Mouse (Mus musculus) frontal cortex, adult 2 months (tissue): ENCODE measurements around the gene Olfr575. TPM values are rescaled to one million over a fixed set of nuclear protein-coding genes. Genes with fewer than 3 reads are reported as not detected.

ENCODE experiments used
- DNase-seq, 2 experiments: peaks; one replicate each; pipeline ENCODE4 v3.0.0; 2022; ENCODE audit warnings: low spot score in 1 of 2; ENCODE audit errors: extremely low spot score in 1 of 2
- polyA plus RNA-seq: library from polyadenylated mRNA; depleted of rRNA; stranded (reverse); fragments of >200 nt; gene quantifications from 2 replicates; pipeline ENCODE4 v1.2.3, GENCODE M21; 2012; rRNA removed

Olfr575 gene
- polyA plus RNA-seq = not detected in 2 replicates

- no peak for DNase-seq
Observed at GRCm38 (mm10) chr7:102958593-102958992, at the start of gene Olfr575. Gene Olfr575 (minus strand): TSS chr7:102958775.

DNA sequence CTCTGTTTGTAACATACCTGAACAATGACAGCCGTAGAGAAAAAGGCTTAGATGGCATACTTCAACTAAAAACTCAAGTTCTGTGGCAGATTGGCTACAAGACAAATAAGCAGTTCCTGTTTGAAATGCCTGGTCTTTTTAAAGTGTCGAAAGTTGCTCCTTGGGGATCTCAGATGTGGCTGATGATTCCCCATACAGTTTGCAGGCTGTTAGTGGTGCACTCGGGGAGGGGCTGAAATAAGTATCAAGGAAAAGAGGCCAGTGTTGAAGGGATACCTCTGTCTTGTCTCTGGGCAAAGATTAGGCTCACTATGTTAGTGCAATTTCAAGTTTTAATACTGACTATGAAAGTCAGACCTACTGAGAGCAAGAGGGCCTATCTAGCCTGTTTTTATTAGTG, 30.6 kb upstream of the Olfr575 start, which contains the start of gene Olfr578:
Olfr578 (minus strand) TSS at position 101 of the 400 bp plus-strand sequence.
- no peak for DNase-seq

DNA sequence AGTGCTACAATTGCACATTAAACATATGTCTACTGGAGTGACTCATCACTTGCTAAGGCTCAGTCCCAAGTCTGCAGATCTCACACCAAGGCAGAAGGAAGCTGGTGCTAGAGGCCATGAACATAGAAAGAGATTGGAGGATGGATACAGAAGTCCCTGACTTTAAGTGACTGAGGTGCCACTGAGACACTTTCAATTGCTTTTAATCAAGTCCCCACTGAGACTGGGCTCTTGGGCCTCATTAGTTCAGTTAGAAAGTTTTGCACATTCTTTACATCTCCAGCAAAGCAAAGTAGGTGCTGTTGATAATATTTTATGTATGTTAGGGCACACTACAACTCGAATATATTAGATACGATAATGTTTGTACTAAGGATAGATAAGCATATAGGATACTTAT, 17.3 kb upstream of the Olfr575 start, which contains the start of gene Olfr577:
Olfr577 (minus strand) TSS at position 101 of the 400 bp plus-strand sequence.
- no peak for DNase-seq

DNA sequence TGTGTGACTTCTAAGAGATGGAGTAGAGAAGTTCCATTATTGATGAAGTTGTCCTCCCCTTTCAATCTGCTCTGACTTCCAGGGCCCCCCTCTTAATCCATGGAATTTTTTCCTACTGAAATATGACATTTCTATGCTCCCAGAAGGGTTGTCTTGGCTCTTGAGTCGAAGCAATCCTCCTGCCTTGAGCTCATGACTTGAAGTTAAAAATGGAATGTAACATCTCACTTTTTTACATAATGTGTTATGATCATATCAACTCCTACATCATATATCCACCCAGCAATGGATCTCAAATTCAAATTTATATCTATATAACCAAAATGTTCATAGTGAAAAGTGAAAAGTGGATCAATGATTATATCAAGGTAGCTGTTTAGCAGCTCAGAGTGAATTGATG, 15.8 kb upstream of the Olfr575 start:
- peak in 1 of 2 experiments; percentile 5 for DNase-seq

- DNase-seq = no peak
Observed at GRCm38 (mm10) chr7:102962360-102962759, 3.8 kb upstream of the Olfr575 start, which contains the start of gene Olfr576. Gene Olfr576 (plus strand): TSS chr7:102962660.

- no peak for DNase-seq
Observed at GRCm38 (mm10) chr7:102958137-102958536, 438 bp downstream of the Olfr575 start.

DNA sequence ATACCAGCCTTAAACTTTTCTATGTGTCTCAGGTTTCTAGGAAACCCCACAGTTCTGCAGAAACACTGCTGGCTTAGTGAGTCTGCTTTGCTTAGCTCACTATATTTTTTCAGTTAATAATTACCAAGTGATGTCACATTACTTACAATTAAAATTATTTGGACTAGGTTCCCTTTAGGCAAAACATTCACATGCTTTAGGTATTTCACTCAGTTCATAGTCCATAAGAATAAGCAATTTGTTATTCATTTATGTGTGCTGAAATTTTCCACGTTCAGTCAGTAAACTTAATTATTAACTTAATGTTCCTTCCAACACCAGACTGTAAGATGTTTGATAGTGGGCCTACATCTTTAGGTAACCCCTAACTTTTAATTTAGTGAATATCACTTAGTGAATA, 7.8 kb downstream of the Olfr575 start:
- no peak for DNase-seq

GRCm38 (mm10) chr7:102948167-102948566, 10.4 kb downstream of the Olfr575 start, which contains the start of gene Olfr574:
Gene Olfr574 (plus strand): TSS chr7:102948467.
- no peak for DNase-seq

DNA sequence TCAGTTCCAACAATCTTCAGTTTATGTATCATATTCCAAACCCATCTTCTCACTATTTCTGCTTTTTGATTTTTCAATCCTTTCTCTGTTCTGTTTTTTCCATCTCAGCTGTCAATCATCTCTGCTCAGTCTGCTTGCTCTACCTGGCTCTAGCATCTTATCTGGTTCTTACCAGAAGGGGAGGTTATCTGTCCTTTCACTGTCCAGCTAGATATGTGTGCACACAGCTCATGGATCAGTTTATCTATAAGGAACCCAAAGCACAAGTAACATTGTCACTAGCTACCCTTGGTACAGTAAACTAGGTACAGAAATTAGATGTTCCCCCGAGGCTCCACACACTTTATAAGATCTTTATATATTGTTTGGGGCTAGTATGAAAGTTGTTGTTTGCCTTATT, 15.2 kb downstream of the Olfr575 start:
- no peak for DNase-seq

DNA sequence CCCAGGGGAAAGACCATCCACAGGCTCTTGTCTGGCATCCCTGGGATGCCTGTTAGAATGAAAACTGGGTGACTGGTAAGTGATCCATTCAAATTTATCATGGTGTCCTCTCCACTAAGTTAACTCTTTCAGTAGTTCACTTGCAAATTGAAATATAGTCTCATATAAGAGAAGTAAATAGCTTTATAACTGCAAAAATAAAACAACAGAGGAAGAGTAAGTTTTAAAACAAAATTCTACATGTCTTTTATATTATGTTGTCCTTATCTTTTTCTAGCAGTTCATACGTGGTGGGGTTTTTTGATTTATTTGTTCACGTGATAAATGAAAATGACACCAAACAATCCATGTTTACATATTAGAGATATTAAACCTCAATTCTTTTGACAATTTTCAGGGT, 16.1 kb downstream of the Olfr575 start, which contains the start of gene Olfr573-ps1:
Olfr573-ps1 (minus strand) TSS at position 101 of the 400 bp plus-strand sequence.
- no peak for DNase-seq

GRCm38 (mm10) chr7:102927105-102927504, 31.5 kb downstream of the Olfr575 start:
- no peak for DNase-seq

DNA sequence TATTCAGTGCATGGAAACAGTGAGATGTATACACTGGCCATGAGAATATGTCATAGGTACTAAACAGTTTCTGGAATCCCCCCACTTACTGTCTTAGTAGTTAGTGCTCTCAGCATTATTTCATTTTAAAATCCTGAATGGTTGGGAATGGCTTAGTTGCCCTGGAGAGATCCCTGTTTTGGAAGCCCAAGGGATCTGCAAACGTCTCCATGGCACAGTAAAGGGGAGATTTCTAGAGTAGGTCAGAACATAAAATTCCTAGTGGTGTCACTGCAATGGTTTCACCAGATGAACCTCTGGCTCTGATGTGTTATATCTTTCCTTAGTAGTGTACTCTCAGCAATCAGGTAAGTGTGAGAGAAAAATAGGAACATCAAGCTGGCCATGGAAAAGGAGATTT, 34.5 kb downstream of the Olfr575 start, which contains the start of gene Olfr572:
Olfr572 (plus strand) TSS at position 301 of the 400 bp plus-strand sequence.
- no peak for DNase-seq

- DNase-seq = peak in 1 of 2 experiments; percentile 73
Observed at GRCm38 (mm10) chr7:102919632-102920031, 38.9 kb downstream of the Olfr575 start.

GRCm38 (mm10) chr7:102917032-102917875, 41.3 kb downstream of the Olfr575 start, which contains the start of gene Olfr571:
Gene Olfr571 (minus strand): TSS chr7:102917536.
- no peak for DNase-seq

DNA sequence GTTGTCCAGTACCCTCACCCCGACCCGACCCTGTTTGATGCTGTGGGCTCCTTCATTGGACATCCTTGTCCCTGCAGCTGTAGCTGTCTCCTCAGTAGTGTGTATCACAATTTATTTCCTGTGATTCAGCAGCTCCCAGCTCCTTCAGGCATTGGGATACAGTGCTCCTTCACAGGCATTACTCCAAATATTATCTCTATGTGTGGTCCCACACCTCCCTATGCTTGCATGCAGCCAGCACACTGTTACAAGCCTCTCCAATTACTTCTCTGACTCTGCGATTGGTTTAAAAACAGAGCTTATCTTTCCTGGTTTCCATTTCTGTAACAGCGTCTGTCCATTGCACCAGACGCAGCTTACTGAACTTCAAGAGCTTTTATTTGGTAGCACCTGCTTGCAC, 42.2 kb downstream of the Olfr575 start:
- DNase-seq = no peak

DNA sequence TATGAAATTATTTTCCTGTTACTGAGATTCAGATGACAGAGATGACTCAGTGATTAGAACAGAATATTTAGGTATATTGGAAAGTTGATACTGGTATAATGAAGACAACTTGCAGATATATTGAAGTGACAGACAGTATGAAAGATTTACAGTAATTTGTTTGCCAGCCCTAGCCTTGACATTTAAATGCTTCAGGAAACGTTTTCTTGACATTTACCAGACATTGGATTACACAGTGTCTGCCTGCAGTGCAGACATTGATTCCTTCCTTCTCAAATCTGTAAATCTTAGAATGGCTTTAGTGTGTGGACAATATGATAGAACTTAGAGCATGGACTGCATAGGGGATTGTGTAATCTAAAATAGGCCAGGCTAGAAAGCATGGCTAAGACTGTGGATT, 43.3 kb downstream of the Olfr575 start:
- no peak for DNase-seq

Other genes with a start within 250 kb of the Olfr575 start
- not detected in 2 replicates for gene Olfr33, start 239.7 kb downstream of the Olfr575 start, polyA plus RNA-seq
- gene Olfr559, start 231.3 kb downstream of the Olfr575 start, polyA plus RNA-seq = not detected in 2 replicates
- 0.14 and 0.21 TPM in 2 replicates for gene Olfr560, start 199.4 kb downstream of the Olfr575 start, polyA plus RNA-seq
- gene Olfr78, start 199.3 kb downstream of the Olfr575 start, polyA plus RNA-seq = 4.4 and 5.7 TPM in 2 replicates
- not detected in 2 replicates for gene Olfr561, start 187.6 kb downstream of the Olfr575 start, polyA plus RNA-seq
- gene Olfr564, start 155.3 kb downstream of the Olfr575 start, polyA plus RNA-seq = not detected in 2 replicates
- gene Olfr566, start 100.0 kb downstream of the Olfr575 start, polyA plus RNA-seq = 0.11 TPM in 1 of 2 replicates, not detected in the other
- not detected in 2 replicates for gene Olfr568, start 81.7 kb downstream of the Olfr575 start, polyA plus RNA-seq
- not detected in 2 replicates for gene Olfr569, start 67.9 kb downstream of the Olfr575 start, polyA plus RNA-seq
- gene Olfr570, start 64.2 kb downstream of the Olfr575 start, polyA plus RNA-seq = not detected in 2 replicates
- not detected in 2 replicates for gene Olfr571, start 41.2 kb downstream of the Olfr575 start, polyA plus RNA-seq
- gene Olfr572, start 34.4 kb downstream of the Olfr575 start, polyA plus RNA-seq = not detected in 2 replicates
- gene Olfr573-ps1, start 16.2 kb downstream of the Olfr575 start, polyA plus RNA-seq = not detected in 2 replicates
- not detected in 2 replicates for gene Olfr574, start 10.3 kb downstream of the Olfr575 start, polyA plus RNA-seq
- gene Olfr576, start 3.9 kb upstream of the Olfr575 start, polyA plus RNA-seq = not detected in 2 replicates
- gene Olfr577, start 17.2 kb upstream of the Olfr575 start, polyA plus RNA-seq = not detected in 2 replicates
- gene Olfr578, start 30.5 kb upstream of the Olfr575 start, polyA plus RNA-seq = not detected in 2 replicates
- gene Olfr582, start 79.2 kb upstream of the Olfr575 start, polyA plus RNA-seq = not detected in 2 replicates
- gene Olfr583, start 92.5 kb upstream of the Olfr575 start, polyA plus RNA-seq = not detected in 2 replicates
- 0.13 TPM in 1 of 2 replicates, not detected in the other for gene Olfr584, start 123.1 kb upstream of the Olfr575 start, polyA plus RNA-seq
- not detected in 2 replicates for gene Olfr585, start 138.9 kb upstream of the Olfr575 start, polyA plus RNA-seq
- not detected in 2 replicates for gene Olfr586, start 166.9 kb upstream of the Olfr575 start, polyA plus RNA-seq
- not detected in 2 replicates for gene Olfr588-ps1, start 182.1 kb upstream of the Olfr575 start, polyA plus RNA-seq
- not detected in 2 replicates for gene Olfr589, start 197.6 kb upstream of the Olfr575 start, polyA plus RNA-seq
- gene Olfr591, start 219.6 kb upstream of the Olfr575 start, polyA plus RNA-seq = 0.11 TPM in 1 of 2 replicates, not detected in the other
- not detected in 2 replicates for gene Olfr592, start 226.0 kb upstream of the Olfr575 start, polyA plus RNA-seq